Mouse (Mus musculus): ENCODE results near the gene Men1.

Men1 gene

GRCm38 (mm10) chr19:6370175-6370574 is 35.4 kb downstream of the Men1 start:
- no peak for DNase-seq (ENCODE audit: low read depth)

DNA sequence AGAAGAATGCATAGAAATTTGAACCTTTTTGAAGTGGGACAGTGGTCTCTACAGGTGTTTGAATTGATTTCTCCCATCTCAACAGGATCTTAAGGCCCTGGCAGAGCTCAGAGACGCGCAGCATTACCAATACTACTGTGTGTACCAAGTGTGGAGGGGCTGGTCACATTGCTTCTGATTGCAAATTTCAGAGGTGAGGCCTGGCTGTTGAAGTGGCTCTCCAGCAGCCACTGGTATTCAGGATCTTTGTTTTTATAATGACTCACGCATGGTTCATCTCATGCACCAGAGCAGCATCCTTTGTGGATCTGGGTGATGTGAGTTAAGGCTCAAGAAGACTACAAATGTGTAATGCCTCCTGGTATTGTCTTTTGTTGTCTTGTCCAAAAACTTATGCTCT is 37.7 kb downstream of the Men1 start:
- no peak for DNase-seq (ENCODE audit: low read depth)

- DNase-seq (ENCODE audit: low read depth): no peak
Measured at GRCm38 (mm10) chr19:6373539-6374400, 39.0 kb downstream of the Men1 start.

DNA sequence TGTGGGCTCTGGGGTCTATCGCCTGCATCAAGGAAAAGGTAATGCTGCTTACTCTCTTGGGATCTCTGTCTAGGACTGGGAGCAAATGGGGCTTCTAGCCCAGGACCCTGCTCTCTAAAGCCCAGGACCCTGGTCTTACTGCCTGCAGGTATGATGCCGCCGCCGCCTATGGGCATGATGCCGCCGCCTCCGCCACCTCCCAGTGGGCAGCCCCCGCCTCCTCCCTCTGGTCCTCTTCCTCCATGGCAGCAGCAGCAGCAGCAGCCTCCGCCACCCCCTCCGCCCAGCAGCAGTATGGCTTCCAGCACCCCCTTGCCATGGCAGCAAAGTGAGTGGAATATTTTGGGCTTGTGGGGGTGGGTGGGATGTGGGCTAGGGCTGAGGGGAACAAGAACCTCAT is 39.8 kb downstream of the Men1 start:
- DNase-seq (ENCODE audit: low read depth): no peak

DNA sequence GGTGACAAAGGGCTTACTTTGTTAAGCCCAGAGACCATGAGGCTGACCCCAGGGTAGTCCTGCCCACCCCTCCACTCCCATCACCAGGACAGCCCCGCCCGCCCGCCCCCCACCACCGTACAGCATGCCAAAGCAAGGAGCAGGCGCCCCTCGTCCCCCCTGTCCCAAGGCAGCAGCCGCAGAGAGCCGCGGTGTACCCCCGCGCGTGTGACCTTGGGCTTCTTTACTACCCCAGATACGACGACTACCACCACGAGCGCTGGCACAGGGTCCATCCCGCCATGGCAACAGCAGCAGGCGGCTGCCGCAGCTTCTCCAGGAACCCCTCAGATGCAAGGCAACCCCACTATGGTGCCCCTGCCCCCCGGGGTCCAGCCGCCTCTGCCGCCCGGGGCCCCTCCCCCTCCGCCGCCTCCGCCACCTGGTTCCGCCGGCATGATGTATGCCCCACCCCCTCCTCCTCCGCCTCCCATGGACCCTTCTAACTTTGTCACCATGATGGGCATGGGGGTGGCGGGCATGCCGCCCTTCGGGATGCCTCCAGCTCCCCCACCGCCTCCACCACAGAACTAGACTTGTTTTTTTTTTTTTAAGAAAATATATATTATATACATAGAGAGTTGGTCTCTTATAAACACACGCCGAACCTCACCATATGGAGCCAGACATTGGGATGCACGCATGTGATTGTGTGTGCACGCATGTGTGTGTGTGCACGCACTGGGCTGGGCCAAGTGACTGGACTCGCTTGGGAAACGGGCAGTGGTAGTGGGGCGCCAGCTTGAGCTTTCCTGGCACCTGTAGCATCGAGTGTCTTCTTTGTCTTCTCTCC is 40.9 kb downstream of the Men1 start:
- DNase-seq (ENCODE audit: low read depth): no peak

DNA sequence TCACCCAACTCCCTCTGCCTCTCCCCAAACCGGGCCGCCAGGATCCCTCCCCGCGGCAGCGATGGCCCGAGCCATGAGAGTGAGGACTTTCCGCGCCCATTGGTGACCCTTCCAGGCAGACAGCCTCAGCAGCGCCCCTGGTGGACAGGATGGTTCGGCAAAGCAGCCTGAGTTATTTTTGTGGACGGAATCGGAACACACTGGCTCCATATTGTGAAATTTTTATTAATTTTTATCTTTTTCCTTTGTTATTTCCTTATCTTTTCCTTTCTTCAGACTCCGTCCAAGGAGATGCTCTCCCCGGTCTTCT is 41.4 kb downstream of the Men1 start:
- DNase-seq (ENCODE audit: low read depth): no peak

GRCm38 (mm10) chr19:6376643-6377042 is 41.9 kb downstream of the Men1 start:
- no peak for DNase-seq (ENCODE audit: low read depth)

- no peak for DNase-seq (ENCODE audit: low read depth)
Measured at GRCm38 (mm10) chr19:6377327-6378040, 42.7 kb downstream of the Men1 start.

DNA sequence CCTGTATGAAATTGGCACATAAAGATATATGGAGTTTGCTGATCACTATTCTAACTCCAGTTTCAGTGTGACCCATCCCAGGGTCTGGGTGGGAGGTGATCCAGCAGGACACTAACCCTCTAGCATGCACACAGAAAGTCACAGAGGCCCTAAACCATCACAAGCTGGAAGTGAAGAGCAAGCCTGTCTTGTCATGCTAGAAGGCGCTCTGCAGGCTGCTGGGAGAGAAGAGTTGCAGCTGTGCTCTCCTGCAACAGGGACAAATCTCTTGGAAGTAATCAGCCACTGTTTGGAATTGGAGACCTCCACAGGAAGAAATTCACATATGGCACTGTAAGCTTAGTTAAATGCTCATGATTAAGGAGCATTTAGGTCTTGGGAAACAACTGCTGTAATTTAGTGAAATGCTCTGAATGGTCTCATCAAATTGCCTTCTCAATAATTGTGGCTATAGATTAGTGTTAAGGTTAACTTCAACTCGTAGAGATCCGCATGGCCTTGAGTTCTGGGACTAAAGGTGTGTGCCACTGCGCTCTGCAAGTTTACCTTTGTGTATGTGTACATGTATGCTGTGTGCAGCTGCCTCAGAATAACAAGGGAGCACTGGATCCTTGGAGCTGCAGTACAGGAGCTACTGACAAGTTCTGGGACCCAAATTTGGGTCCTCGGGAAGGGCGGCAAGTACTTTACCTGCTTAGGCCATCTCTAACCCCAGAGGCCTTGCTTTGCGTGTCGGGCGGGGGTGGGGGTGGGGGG is 45.8 kb downstream of the Men1 start:
- no peak for DNase-seq (ENCODE audit: low read depth)

DNA sequence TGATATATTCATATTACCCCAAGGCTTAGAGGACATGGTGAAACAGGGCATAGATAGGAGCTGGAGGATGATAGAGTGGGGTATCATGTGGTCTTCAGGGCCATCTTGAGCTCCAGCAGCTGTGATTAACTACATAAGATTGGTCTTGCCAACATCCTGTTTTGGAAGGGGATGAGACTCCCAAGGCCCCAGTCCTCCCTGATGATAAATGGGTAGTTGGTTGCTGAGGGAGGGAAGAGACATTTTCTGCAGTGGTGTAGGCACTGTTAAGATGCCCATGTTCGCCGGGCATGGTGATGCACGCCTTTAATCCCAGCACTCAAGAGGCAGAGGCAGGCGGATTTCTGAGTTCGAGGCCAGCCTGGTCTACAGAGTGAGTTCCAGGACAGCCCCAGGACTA is 46.5 kb downstream of the Men1 start:
- DNase-seq (ENCODE audit: low read depth): no peak

- no peak for DNase-seq (ENCODE audit: low read depth)
Measured at GRCm38 (mm10) chr19:6382323-6382924, 47.6 kb downstream of the Men1 start.

DNA sequence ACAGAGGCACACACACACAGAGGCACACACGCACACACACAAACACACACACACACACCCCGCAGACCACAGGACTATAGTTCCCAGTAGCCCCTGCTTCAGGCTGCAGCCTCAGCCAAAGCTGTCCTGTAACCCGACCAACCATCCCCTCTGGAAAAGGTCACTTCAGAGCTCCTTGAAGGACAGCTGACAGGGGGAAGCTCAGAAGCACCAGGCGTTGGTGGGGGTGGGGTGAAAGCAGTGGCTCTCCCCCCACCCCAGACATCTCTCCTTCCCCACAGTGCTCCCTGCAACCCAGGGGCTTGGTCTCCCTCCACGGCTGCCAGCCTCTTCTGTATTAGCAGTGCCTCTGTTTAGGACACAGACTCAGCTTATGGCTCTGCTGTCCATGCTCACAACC is 48.7 kb downstream of the Men1 start:
- no peak for DNase-seq (ENCODE audit: low read depth)

DNA sequence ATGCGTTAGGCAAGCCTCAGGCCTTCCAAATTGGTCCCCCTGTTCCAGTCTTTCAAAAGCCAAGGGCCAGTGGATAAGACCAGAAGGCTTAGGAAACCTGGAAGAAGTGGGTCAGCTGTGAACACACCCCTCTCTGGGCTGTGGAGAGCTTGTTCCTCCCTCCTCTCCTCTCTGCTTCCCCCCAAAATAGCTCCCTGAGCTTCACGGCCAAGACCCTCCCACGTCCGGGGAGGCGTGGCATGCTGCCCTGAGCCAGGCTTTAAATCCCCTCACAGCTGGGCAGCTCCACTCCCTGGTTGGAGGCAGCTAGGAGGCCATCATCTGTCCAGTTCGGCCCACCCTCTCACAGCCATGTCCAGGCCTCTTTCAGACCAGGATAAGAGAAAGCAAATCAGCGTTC is 49.3 kb downstream of the Men1 start, which contains the start of gene Pygm:
Gene Pygm, plus strand, starts transcription at position 272 of the 400 bp plus-strand sequence.
- DNase-seq (ENCODE audit: low read depth): no peak

DNA sequence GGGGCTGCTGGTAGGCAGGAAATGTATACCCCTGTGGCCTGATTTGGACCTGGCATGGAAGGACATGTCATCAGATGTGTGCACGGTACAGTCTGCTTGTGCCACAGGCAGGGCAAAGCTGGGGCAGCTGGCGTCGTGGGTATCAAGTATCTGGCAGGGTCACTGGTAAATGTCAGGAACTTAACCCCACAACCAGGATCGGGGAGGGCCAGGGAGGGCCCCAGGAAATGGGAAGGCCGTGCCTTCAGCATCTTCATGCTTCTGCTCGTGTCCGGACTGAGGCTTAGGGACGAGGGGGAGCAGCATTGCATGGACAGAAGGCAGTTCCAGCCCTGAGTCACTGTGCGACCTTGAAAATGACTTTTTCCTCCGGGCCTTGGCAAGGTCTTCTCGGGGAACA is 50.2 kb downstream of the Men1 start:
- no peak for DNase-seq (ENCODE audit: low read depth)

- no peak for DNase-seq (ENCODE audit: low read depth)
Measured at GRCm38 (mm10) chr19:6385419-6385818, 50.6 kb downstream of the Men1 start.

DNA sequence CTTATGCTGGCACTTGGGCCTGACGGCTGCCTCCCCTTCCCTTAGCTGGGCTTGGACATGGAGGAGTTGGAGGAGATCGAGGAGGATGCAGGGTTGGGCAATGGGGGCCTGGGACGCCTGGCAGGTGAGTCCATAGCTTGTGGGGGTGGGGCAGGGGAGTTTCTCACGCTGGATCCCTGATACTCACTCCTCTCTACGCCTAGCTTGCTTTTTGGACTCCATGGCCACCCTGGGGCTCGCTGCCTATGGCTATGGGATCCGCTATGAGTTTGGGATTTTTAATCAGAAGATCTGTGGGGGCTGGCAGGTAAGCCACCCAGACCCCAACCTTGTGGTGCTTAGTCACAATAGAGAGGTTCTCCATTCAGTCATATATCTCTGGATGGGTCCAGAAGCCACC is 51.0 kb downstream of the Men1 start:
- no peak for DNase-seq (ENCODE audit: low read depth)

- no peak for DNase-seq (ENCODE audit: low read depth)
Measured at GRCm38 (mm10) chr19:6386234-6386633, 51.5 kb downstream of the Men1 start.

- DNase-seq (ENCODE audit: low read depth): no peak
Measured at GRCm38 (mm10) chr19:6388006-6388405, 53.2 kb downstream of the Men1 start.

DNA sequence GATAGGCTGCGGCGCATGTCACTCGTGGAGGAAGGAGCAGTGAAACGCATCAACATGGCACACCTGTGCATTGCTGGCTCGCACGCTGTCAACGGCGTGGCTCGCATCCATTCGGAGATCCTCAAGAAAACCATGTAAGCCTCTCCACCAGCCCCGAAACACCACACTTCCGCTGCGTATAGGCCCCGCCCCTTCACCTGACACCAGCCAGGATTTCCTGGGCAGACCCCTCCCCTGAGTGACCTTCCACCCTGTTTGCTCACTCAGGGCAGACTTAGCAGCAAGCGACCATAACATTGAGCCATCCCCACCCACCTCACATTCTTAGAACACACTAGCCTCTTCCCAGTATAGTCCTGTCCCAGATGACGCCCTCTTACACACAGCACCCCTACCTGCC is 55.0 kb downstream of the Men1 start:
- no peak for DNase-seq (ENCODE audit: low read depth)

- DNase-seq (ENCODE audit: low read depth): no peak
Measured at GRCm38 (mm10) chr19:6390251-6390650, 55.5 kb downstream of the Men1 start.
